Mouse (Mus musculus): ENCODE data around the gene Kcnd1. TPM values are rescaled to one million over a fixed set of nuclear protein-coding genes. Genes with fewer than 3 reads are reported as not detected.
A peak's percentile ranks its signal among the peaks of the same experiment; 100 is the strongest.

Gene Kcnd1
- polyA plus RNA-seq, 1 experiment from 2014 or later: 1.3 TPM

- H3K4me1 ChIP-seq (ENCODE audit: control insufficient read depth, insufficient read depth, low read length): peaks cover 3% of the 10 kb centered on the region; the same call in 1 of the 2 replicates
- H3K9ac ChIP-seq (ENCODE audit: low read length): peak within 1 kb of the TSS; percentile 78
- ATAC-seq: peak; percentile 99
- 29% methylated on average over 74 of the region's 74 CpGs for WGBS
- H3K27ac ChIP-seq (ENCODE audit: low read depth, low read length): peak within 1 kb of the TSS; percentile 89
- no peaks in the 10 kb centered on the region for H3K27me3 ChIP-seq (replicated peaks; ENCODE audit: control insufficient read depth, insufficient read depth, low read length)
- DNase-seq (ENCODE audit: low spot score): peak; percentile 97
- peak within 1 kb of the TSS; percentile 63 for H3K4me3 ChIP-seq (ENCODE audit: low read depth, low read length)
- peak within 1 kb of the TSS; percentile 63 for H3K4me2 ChIP-seq (ENCODE audit: low read length)
- no peaks in the 10 kb centered on the region for H3K36me3 ChIP-seq (ENCODE audit: control insufficient read depth, insufficient read depth, low read length)
- no peaks in the 10 kb centered on the region for H3K9me3 ChIP-seq (replicated peaks; ENCODE audit: control insufficient read depth, low read length)
Observed at GRCm38 (mm10) chrX:7841163-7842162, 19.4 kb downstream of the Kcnd1 start, which contains the start of gene Otud5. Gene Otud5, plus strand, starts transcription at chrX:7841364.

GRCm38 (mm10) chrX:7842318-7842717, 20.2 kb downstream of the Kcnd1 start:
- H3K4me2 ChIP-seq (ENCODE audit: low read length): peak overlapping the region; percentile 63
- H3K27ac ChIP-seq (ENCODE audit: low read depth, low read length): peak overlapping the region; percentile 89
- no peaks in the 10 kb centered on the region for H3K36me3 ChIP-seq (ENCODE audit: control insufficient read depth, insufficient read depth, low read length)
- 37% methylated on average over 41 of the region's 42 CpGs for WGBS
- H3K27me3 ChIP-seq (replicated peaks; ENCODE audit: control insufficient read depth, insufficient read depth, low read length): no peaks in the 10 kb centered on the region
- peak overlapping the region; percentile 78 for H3K9ac ChIP-seq (ENCODE audit: low read length)
- peaks cover 3% of the 10 kb centered on the region; the same call in 1 of the 2 replicates for H3K4me1 ChIP-seq (ENCODE audit: control insufficient read depth, insufficient read depth, low read length)
- DNase-seq (ENCODE audit: low spot score) (no peak), ATAC-seq (no peak)
- no peaks in the 10 kb centered on the region for H3K9me3 ChIP-seq (replicated peaks; ENCODE audit: control insufficient read depth, low read length)
- peak overlapping the region; percentile 63 for H3K4me3 ChIP-seq (ENCODE audit: low read depth, low read length)

DNA sequence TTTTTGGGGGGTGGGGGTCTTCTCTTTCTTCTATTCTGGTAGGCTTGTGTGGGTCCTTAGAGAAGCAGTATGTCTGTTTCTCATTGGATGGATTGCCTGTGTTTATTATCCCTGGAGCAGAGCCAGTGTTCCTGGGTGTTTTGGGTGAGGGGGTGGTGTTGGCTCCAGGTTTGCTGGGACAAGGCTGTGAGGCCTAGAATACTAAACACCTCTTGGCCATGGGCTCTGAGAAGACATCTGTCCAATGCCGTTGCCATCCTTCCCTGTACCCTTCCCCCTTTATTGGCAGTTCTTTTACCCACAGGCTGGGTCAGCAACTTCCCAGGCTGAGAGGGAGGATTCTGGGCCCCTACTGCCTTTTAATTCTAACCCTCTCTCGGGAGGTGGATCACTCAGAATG, 25.8 kb downstream of the Kcnd1 start:
- no peak overlapping the region for H3K4me2 ChIP-seq (ENCODE audit: low read length)
- H3K4me3 ChIP-seq (ENCODE audit: low read depth, low read length): no peak overlapping the region
- H3K4me1 ChIP-seq (ENCODE audit: control insufficient read depth, insufficient read depth, low read length): peaks cover 3% of the 10 kb centered on the region; the same call in 1 of the 2 replicates
- H3K9ac ChIP-seq (ENCODE audit: low read length): no peak overlapping the region
- WGBS: 57% methylated on average over 2 of the region's 2 CpGs
- H3K27me3 ChIP-seq (replicated peaks; ENCODE audit: control insufficient read depth, insufficient read depth, low read length): no peaks in the 10 kb centered on the region
- 0 out of 2 replicates have a peak, but pooled peaks cover 3% of the 10 kb centered on the region for H3K36me3 ChIP-seq (ENCODE audit: control insufficient read depth, insufficient read depth, low read length)
- ATAC-seq: no peak
- no peak overlapping the region for H3K27ac ChIP-seq (ENCODE audit: low read depth, low read length)
- peak; percentile 13 for DNase-seq (ENCODE audit: low spot score)
- H3K9me3 ChIP-seq (replicated peaks; ENCODE audit: control insufficient read depth, low read length): no peaks in the 10 kb centered on the region

- WGBS: 38% methylated on average over 2 of the region's 2 CpGs
- ATAC-seq: no peak
- H3K9ac ChIP-seq (ENCODE audit: low read length): no peak overlapping the region
- H3K4me1 ChIP-seq (ENCODE audit: control insufficient read depth, insufficient read depth, low read length): no peaks in the 10 kb centered on the region
- no peaks in the 10 kb centered on the region for H3K27me3 ChIP-seq (replicated peaks; ENCODE audit: control insufficient read depth, insufficient read depth, low read length)
- DNase-seq (ENCODE audit: low spot score): peak; percentile 50
- H3K4me3 ChIP-seq (ENCODE audit: low read depth, low read length): no peak overlapping the region
- H3K4me2 ChIP-seq (ENCODE audit: low read length): no peak overlapping the region
- H3K9me3 ChIP-seq (replicated peaks; ENCODE audit: control insufficient read depth, low read length): no peaks in the 10 kb centered on the region
- H3K27ac ChIP-seq (ENCODE audit: low read depth, low read length): no peak overlapping the region
- 0 out of 2 replicates have a peak, but pooled peaks cover 3% of the 10 kb centered on the region for H3K36me3 ChIP-seq (ENCODE audit: control insufficient read depth, insufficient read depth, low read length)
Observed at GRCm38 (mm10) chrX:7854578-7854977, 32.5 kb downstream of the Kcnd1 start.

DNA sequence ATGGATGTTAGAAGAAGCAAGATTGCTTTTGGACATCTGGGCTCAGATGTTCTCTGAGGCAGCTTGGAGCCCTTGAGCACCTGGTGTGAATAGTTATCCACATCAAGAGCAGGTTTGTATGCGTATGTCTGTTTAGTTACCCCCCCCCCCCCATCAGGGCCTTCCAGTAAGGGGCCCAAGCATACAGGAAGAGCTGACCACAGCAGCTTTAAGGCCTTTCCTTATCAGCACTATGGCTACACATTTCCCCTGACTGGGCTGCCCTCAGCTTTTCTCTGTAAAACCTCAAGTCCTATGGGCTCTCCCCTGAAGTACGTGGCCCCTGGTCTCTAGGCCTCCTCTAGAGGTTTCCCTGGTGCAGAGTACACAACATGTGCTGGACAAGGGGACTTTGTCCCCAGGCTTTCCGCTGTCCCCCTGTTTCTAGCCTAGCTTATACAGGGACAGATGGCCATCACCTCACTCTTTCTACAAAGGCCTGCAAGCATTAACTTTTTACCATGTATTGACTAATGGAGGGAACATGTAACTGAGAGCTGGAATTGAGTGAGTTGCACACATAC, 37.2 kb downstream of the Kcnd1 start:
- Histone ChIP-seq H3K9me3 (replicated peaks; ENCODE audit: control insufficient read depth, low read length) (no peaks in the 10 kb centered on the region), H3K9ac (ENCODE audit: low read length) (no peak overlapping the region), H3K4me1 (ENCODE audit: control insufficient read depth, insufficient read depth, low read length) (no peaks in the 10 kb centered on the region), H3K27ac (ENCODE audit: low read depth, low read length) (no peak overlapping the region), H3K36me3 (ENCODE audit: control insufficient read depth, insufficient read depth, low read length) (no peaks in the 10 kb centered on the region), H3K27me3 (replicated peaks; ENCODE audit: control insufficient read depth, insufficient read depth, low read length) (no peaks in the 10 kb centered on the region), H3K4me2 (ENCODE audit: low read length) (no peak overlapping the region), H3K4me3 (ENCODE audit: low read depth, low read length) (no peak overlapping the region)
- DNase-seq (ENCODE audit: low spot score) (no peak), ATAC-seq (no peak)
- WGBS: 84% methylated on average over 3 of the region's 3 CpGs

DNA sequence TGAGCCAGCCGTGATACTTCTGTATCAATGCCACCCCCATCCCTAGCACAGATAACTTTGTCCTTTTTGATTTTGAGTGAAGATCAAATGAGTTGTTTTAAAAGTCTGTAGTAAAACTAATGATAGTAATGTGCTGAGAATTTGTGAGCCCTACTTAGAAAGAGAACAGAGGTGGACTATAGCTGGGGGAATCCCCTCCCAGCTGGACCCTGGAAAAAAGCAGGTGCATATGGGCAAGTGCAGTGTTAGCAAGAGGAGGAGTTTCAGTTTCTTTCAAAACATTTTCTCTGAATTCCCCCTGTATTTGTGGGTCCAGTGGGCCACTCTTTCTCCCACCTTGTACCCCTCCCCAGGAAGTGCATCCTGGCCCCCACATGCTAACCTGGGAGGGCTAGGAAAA, 41.1 kb downstream of the Kcnd1 start:
- ATAC-seq: no peak
- Histone ChIP-seq H3K9ac (ENCODE audit: low read length) (no peak overlapping the region), H3K4me1 (ENCODE audit: control insufficient read depth, insufficient read depth, low read length) (no peaks in the 10 kb centered on the region), H3K36me3 (ENCODE audit: control insufficient read depth, insufficient read depth, low read length) (peaks cover 8% of the 10 kb centered on the region; the same call in 1 of the 2 replicates), H3K27ac (ENCODE audit: low read depth, low read length) (no peak overlapping the region), H3K4me2 (ENCODE audit: low read length) (no peak overlapping the region), H3K9me3 (replicated peaks; ENCODE audit: control insufficient read depth, low read length) (no peaks in the 10 kb centered on the region), H3K4me3 (ENCODE audit: low read depth, low read length) (no peak overlapping the region), H3K27me3 (replicated peaks; ENCODE audit: control insufficient read depth, insufficient read depth, low read length) (no peaks in the 10 kb centered on the region)
- DNase-seq (ENCODE audit: low spot score): no peak
- WGBS: 89% methylated on average over 1 of the region's 1 CpGs

- Histone ChIP-seq H3K9ac (ENCODE audit: low read length) (no peak overlapping the region), H3K27me3 (replicated peaks; ENCODE audit: control insufficient read depth, insufficient read depth, low read length) (no peaks in the 10 kb centered on the region), H3K4me1 (ENCODE audit: control insufficient read depth, insufficient read depth, low read length) (no peaks in the 10 kb centered on the region), H3K9me3 (replicated peaks; ENCODE audit: control insufficient read depth, low read length) (no peaks in the 10 kb centered on the region), H3K36me3 (ENCODE audit: control insufficient read depth, insufficient read depth, low read length) (peaks cover 12% of the 10 kb centered on the region; the same call in 1 of the 2 replicates), H3K4me3 (ENCODE audit: low read depth, low read length) (no peak overlapping the region), H3K27ac (ENCODE audit: low read depth, low read length) (no peak overlapping the region), H3K4me2 (ENCODE audit: low read length) (no peak overlapping the region)
- DNase-seq (ENCODE audit: low spot score) (no peak), ATAC-seq (no peak)
- WGBS: 74% methylated on average over 3 of the region's 3 CpGs
Observed at GRCm38 (mm10) chrX:7864551-7864950, 42.5 kb downstream of the Kcnd1 start.

DNA sequence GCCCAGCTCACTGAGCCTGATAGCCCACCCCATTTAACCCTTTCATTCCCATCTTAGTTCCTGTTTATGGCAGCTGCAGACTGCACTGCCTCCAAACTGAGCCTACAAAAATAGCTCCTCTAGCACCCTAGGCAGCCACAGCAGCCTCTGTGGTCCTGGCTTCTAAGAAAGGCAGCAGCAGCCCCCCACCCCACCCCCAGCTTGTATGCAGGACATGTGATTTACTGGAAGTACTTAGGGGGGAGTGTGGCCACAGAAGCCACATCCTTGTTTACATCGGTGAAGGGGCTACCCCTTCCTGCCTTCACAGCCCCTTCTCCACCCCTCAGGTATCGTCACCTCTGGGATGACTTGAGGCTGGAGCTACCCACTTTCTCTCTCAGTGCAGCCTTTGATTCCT, 43.3 kb downstream of the Kcnd1 start:
- Histone ChIP-seq H3K27ac (ENCODE audit: low read depth, low read length) (no peak overlapping the region), H3K36me3 (ENCODE audit: control insufficient read depth, insufficient read depth, low read length) (peaks cover 12% of the 10 kb centered on the region; the same call in 1 of the 2 replicates), H3K9me3 (replicated peaks; ENCODE audit: control insufficient read depth, low read length) (no peaks in the 10 kb centered on the region), H3K4me1 (ENCODE audit: control insufficient read depth, insufficient read depth, low read length) (no peaks in the 10 kb centered on the region), H3K4me3 (ENCODE audit: low read depth, low read length) (no peak overlapping the region), H3K9ac (ENCODE audit: low read length) (no peak overlapping the region), H3K4me2 (ENCODE audit: low read length) (no peak overlapping the region), H3K27me3 (replicated peaks; ENCODE audit: control insufficient read depth, insufficient read depth, low read length) (no peaks in the 10 kb centered on the region)
- 83% methylated on average over 2 of the region's 2 CpGs for WGBS
- ATAC-seq (no peak), DNase-seq (ENCODE audit: low spot score) (no peak)

Measured in forebrain, embryonic 14.5 days (tissue).